Mouse (Mus musculus) E14TG2a.4 (cell line): ENCODE results near the gene Dhx57.
"Not testable (repeated sequence)": the region's sequence is repeated elsewhere in the genome, so short reads cannot be mapped to it uniquely, and the experiment has no call there.

Experiments
- H3K27me3 ChIP-seq: 2 replicates; pipeline ENCODE4 v1.6.1; 2014; ENCODE audit warnings: low read length, control low read depth; ENCODE audit not compliant: insufficient read depth
- H3K36me3 ChIP-seq: 2 replicates; pipeline ENCODE4 v1.6.1; 2014; ENCODE audit warnings: low read length, control low read depth; ENCODE audit not compliant: insufficient read depth
- H3K4me1 ChIP-seq: replicated peaks from 2 replicates; pipeline ENCODE4 v1.6.1; 2014; ENCODE audit warnings: low read depth, low read length, control low read depth
- H3K4me3 ChIP-seq: replicated peaks from 2 replicates; pipeline ENCODE4 v1.5.1; 2014; ENCODE audit warnings: mild to moderate bottlenecking, low read length
- H3K9me3 ChIP-seq: 2 replicates; pipeline ENCODE4 v1.6.1; 2014; ENCODE audit warnings: low read length, control low read depth
- CTCF ChIP-seq: conservative IDR thresholded peaks from 2 replicates; pipeline ENCODE4 v1.5.1; 2014; ENCODE audit warnings: low read length
- NANOG ChIP-seq: IDR thresholded peaks from 2 replicates; pipeline ENCODE4 v1.6.1; 2014; ENCODE audit warnings: borderline replicate concordance, low read length, mixed read lengths
- POU5F1 ChIP-seq: IDR thresholded peaks from 2 replicates; pipeline ENCODE4 v1.6.1; 2014; ENCODE audit warnings: low read length, borderline replicate concordance

Dhx57 gene

DNA sequence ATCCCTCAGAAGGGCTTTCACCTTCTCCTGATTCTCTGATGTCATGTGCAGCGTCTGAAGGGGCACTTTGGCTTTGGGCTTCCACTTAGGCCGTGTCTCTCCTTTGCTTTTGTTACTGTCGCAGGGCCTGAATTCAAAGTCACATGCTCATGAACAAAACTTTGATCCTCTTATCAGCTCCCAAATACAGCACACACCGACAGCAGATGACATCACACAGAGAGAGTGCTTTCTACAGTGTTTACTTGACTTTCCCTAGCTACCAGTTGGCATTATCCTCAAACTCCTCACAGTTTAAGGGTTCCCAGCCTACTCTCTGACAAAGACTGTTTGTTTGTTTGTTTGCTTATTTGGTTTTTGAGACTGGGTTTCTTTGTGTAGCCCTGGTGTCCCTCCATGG lies 12.0 kb downstream of the Dhx57 start:
- H3K27me3 ChIP-seq = no peaks in the 10 kb centered on the region

DNA sequence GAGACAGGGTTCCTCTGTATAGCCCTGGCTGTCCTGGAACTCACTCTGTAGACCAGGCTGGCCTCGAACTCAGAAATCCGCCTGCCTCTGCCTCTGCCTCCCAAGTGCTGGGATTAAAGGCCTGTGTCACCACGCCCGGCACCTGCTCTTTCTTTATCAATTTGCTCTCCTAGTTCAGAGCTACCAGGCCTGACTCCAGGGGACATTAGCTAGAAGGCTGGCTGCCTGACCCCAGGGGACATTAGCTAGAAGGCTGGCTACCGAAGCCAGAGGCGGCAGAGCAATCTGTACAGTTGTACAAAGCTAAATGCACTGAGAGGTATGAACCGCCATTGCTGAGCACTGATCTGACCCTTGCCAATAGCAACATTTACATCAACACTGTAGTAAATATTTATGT lies 19.7 kb downstream of the Dhx57 start:
- H3K27me3 ChIP-seq, H3K9me3 ChIP-seq, H3K4me3 ChIP-seq, H3K4me1 ChIP-seq: not testable (repeated sequence)
- H3K36me3 ChIP-seq = peaks cover 88% of the 10 kb centered on the region

More for the DNA sequence above, 12.0 kb downstream of the Dhx57 start:
- peaks cover 19% of the 10 kb centered on the region for H3K4me1 ChIP-seq
- H3K4me3 ChIP-seq = no peak overlapping the region
- H3K36me3 ChIP-seq = peaks cover 60% of the 10 kb centered on the region
- H3K9me3 ChIP-seq = no peaks in the 10 kb centered on the region
- TF ChIP-seq NANOG = no peak
- no peak for TF ChIP-seq CTCF
- no peak for TF ChIP-seq POU5F1

- Histone ChIP-seq H3K27me3 (no peaks in the 10 kb centered on the region), H3K36me3 (peaks cover 88% of the 10 kb centered on the region), H3K4me3 (no peak overlapping the region), H3K9me3 (no peaks in the 10 kb centered on the region), H3K4me1 (no peaks in the 10 kb centered on the region)
- TF ChIP-seq POU5F1 (no peak), NANOG (no peak), CTCF (no peak)
Measured at GRCm38 (mm10) chr17:80268151-80268550, 22.1 kb downstream of the Dhx57 start.

DNA sequence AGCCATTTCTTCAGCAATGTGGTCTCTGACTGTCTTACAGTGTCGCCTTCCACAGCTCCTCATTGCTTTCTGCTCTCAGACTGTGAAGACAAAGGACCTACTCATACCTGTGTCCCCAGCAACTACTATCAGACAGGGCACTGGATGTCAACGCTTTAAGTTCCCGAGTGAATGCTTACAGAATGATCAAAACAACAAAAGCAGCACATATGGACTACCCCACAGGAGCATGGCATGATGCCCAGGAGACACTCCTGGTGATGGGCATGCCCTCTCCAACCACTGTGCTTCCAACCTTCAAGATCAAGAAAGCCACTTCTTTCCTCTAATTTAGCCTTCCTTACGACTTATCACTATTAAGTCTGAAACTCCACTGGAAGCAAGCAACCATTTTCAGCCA lies 23.2 kb downstream of the Dhx57 start:
- H3K4me3 ChIP-seq = no peak overlapping the region

GRCm38 (mm10) chr17:80255208-80255607 lies 35.1 kb downstream of the Dhx57 start:
- Histone ChIP-seq H3K4me3 (peak overlapping the region; percentile 18), H3K27me3 (no peaks in the 10 kb centered on the region), H3K36me3 (peaks cover 86% of the 10 kb centered on the region), H3K4me1 (peaks cover 40% of the 10 kb centered on the region), H3K9me3 (peaks cover 8% of the 10 kb centered on the region)
- no peak for TF ChIP-seq CTCF
- no peak for TF ChIP-seq POU5F1

More for the DNA sequence above, 23.2 kb downstream of the Dhx57 start:
- no peaks in the 10 kb centered on the region for H3K27me3 ChIP-seq
- peaks cover 88% of the 10 kb centered on the region for H3K36me3 ChIP-seq
- H3K4me1 ChIP-seq = no peaks in the 10 kb centered on the region
- H3K9me3 ChIP-seq = no peaks in the 10 kb centered on the region
- TF ChIP-seq POU5F1 (no peak), CTCF (no peak), NANOG (no peak)

- peak overlapping the region; percentile 18 for H3K4me3 ChIP-seq
- H3K9me3 ChIP-seq = peaks cover 8% of the 10 kb centered on the region
- peaks cover 41% of the 10 kb centered on the region for H3K4me1 ChIP-seq
- no peak for TF ChIP-seq CTCF
- no peak for TF ChIP-seq POU5F1
- TF ChIP-seq NANOG = no peak
- H3K36me3 ChIP-seq = peaks cover 86% of the 10 kb centered on the region
- no peaks in the 10 kb centered on the region for H3K27me3 ChIP-seq
Measured at GRCm38 (mm10) chr17:80254421-80254820, 35.9 kb downstream of the Dhx57 start.

GRCm38 (mm10) chr17:80252757-80253525 lies 37.3 kb downstream of the Dhx57 start:
- peaks cover 85% of the 10 kb centered on the region for H3K36me3 ChIP-seq
- TF ChIP-seq CTCF (no peak), NANOG (no peak), POU5F1 (no peak)

DNA sequence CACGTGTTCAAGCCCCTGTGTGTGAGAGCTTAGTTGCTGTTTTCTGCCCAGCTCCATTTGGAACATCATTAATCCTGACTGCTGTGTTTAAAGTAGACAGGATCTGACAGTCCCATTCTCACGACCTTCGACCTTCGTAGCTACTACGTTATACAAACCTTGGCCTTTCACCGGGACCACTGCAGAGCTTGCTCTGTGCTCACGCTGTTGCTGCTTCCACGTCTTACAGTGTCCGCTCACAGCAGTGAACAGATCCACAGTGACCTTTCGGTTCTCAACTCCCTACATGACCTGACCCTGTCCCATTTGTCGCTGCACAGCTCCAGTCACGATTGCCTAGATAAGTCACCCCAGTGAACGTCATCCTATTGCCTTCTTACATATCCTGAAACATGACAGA lies 47.2 kb downstream of the Dhx57 start:
- H3K4me3 ChIP-seq = no peak overlapping the region
- TF ChIP-seq NANOG (no peak), POU5F1 (no peak), CTCF (no peak)
- no peaks in the 10 kb centered on the region for H3K27me3 ChIP-seq
- H3K36me3 ChIP-seq = peaks cover 85% of the 10 kb centered on the region
- no peaks in the 10 kb centered on the region for H3K9me3 ChIP-seq
- H3K4me1 ChIP-seq = peaks cover 11% of the 10 kb centered on the region

More at GRCm38 (mm10) chr17:80252757-80253525, 37.3 kb downstream of the Dhx57 start:
- Histone ChIP-seq H3K9me3 (peaks cover 8% of the 10 kb centered on the region), H3K4me3 (no peak overlapping the region), H3K27me3 (no peaks in the 10 kb centered on the region), H3K4me1 (peaks cover 48% of the 10 kb centered on the region)

DNA sequence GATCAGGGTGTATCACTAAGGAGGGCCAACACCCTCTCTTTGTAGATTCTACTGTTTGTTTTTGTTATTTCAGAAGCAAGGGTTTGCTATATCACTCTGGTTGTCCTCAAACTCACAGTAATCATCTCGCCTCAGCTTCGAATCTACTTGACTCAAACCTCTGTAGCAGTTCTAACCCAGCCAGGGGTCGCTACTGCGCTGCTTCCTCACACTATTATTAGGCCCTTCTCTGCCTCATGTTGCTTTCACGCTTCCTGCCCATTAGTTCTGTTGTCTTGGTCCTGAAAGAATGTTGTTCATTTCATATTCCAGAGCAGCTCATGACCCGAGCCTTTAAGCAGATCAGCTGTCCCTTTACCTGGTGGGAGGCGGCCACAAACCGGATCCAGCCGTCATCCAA lies 48.7 kb downstream of the Dhx57 start:
- no peaks in the 10 kb centered on the region for H3K27me3 ChIP-seq
- TF ChIP-seq CTCF (peak; percentile 13; the same call in 1 of the 2 replicates), POU5F1 (no peak)
- H3K4me1 ChIP-seq = peaks cover 19% of the 10 kb centered on the region
- H3K36me3 ChIP-seq = peaks cover 72% of the 10 kb centered on the region
- H3K9me3 ChIP-seq = no peaks in the 10 kb centered on the region
- no peak overlapping the region for H3K4me3 ChIP-seq
